Mouse (Mus musculus) midbrain, embryonic 13.5 days (tissue): ENCODE data around the gene Ptprt. TPM values are rescaled to one million over a fixed set of nuclear protein-coding genes. Genes with fewer than 3 reads are reported as not detected.

ENCODE experiments used
- ATAC-seq: fragments of 200-750 bp; cut with Nextera tagmentation; 2 replicates; pipeline ENCODE4 v1.8.0; 2017; ENCODE audit warnings: mild to moderate bottlenecking, moderate TSS enrichment, moderate library complexity
- H3K27ac ChIP-seq: fragments of 300-500 bp; sonication (generic); 2 replicates; pipeline ENCODE4 v1.5.1; 2015; ENCODE audit warnings: inconsistent platforms, mild to moderate bottlenecking, moderate library complexity
- H3K27me3 ChIP-seq: fragments of 300-500 bp; sonication (generic); 2 replicates; pipeline ENCODE4 v1.6.1; 2015; ENCODE audit warnings: mild to moderate bottlenecking, inconsistent platforms
- H3K36me3 ChIP-seq: fragments of 300-500 bp; sonication (generic); 2 replicates; pipeline ENCODE4 v1.6.1; 2015; ENCODE audit warnings: mild to moderate bottlenecking, inconsistent platforms
- H3K4me1 ChIP-seq: fragments of 300-500 bp; sonication (generic); replicated peaks from 2 replicates; pipeline ENCODE4 v1.6.1; 2015; ENCODE audit warnings: inconsistent platforms
- H3K4me2 ChIP-seq: fragments of 300-500 bp; sonication (generic); replicated peaks from 2 replicates; pipeline ENCODE4 v1.6.1; 2015; ENCODE audit warnings: moderate library complexity, mild to moderate bottlenecking, inconsistent platforms
- H3K4me3 ChIP-seq: fragments of 300-500 bp; sonication (generic); replicated peaks from 2 replicates; pipeline ENCODE4 v1.5.1; 2015; ENCODE audit warnings: mild to moderate bottlenecking, inconsistent platforms
- H3K9ac ChIP-seq: fragments of 300-500 bp; sonication (generic); replicated peaks from 2 replicates; pipeline ENCODE4 v1.6.1; 2015; ENCODE audit warnings: mild to moderate bottlenecking, inconsistent platforms
- H3K9me3 ChIP-seq: fragments of 300-500 bp; sonication (generic); 2 replicates; pipeline ENCODE4 v1.6.1; 2016; ENCODE audit warnings: mild to moderate bottlenecking, inconsistent platforms
- WGBS: fragments of 180-500 bp; shearing (Covaris S2); methylation state at CpG from one replicate; pipeline ENCODE4 v1.1.7; 2015; 5-methylcytosine and 5-hydroxymethylcytosine counted together
- polyA plus RNA-seq: library from polyadenylated mRNA; unstranded; fragments of >200 nt; fragmentation: Nextera tagmentation; extraction: Ambion mirVana; gene quantifications from 2 replicates; pipeline ENCODE4 v1.2.1, GENCODE M21; 2015

The Ptprt gene
- polyA plus RNA-seq, 1 experiment from 2014 or later = 7.5 TPM

DNA sequence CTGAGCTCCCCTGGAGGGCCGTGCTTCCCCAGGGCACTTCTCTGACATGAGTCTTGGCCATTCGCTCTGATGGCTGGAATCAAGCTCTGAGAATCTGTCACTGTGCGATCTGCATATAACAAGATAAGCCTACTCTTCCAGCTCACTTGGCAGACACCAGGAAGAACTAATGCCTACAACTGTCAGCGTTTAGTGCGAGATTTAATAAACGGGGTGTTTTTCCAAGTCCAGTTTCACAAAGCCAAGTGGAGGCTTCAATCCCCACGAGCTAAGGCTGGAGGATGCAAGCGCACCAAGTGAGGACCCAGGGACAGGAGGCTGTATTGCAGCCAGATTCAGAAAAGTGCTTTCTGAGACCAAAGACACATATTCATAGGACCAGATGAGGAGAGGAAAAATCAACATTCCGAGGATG, 161.4 kb downstream of the Ptprt start:
- Histone ChIP-seq H3K9ac (no peak overlapping the region), H3K27ac (no peak overlapping the region)
- 89% methylated on average over 9 of the region's 9 CpGs for WGBS

DNA sequence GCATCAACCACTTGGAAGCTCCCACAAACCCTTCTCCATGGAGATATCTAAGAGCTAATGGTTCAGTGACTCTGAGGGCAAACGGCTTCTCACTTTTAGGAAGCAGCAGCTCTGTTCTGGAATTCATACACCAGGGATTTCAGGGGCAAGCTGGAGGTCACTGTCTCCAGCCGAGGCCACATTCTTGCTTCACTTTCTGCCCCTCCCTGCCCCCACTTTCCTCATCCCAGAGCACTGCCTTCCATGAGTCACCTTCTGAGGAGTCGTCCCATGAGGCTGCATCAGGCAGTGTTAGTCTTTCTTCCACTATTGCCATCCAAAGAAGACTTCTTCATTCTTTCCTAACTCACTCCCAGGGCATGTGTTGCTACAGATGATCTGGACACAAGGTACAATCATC, 162.8 kb downstream of the Ptprt start:
- no peak overlapping the region for H3K4me2 ChIP-seq
- H3K27ac ChIP-seq = no peak overlapping the region
- H3K9me3 ChIP-seq = no peaks in the 10 kb centered on the region
- H3K27me3 ChIP-seq = no peaks in the 10 kb centered on the region
- H3K9ac ChIP-seq = no peak overlapping the region
- 55% methylated on average over 3 of the region's 3 CpGs for WGBS
- H3K36me3 ChIP-seq = no peaks in the 10 kb centered on the region
- H3K4me3 ChIP-seq = no peak overlapping the region
- no peak for ATAC-seq
- H3K4me1 ChIP-seq = no peaks in the 10 kb centered on the region

More for the DNA sequence above, 161.4 kb downstream of the Ptprt start:
- Histone ChIP-seq H3K4me3 (no peak overlapping the region), H3K36me3 (no peaks in the 10 kb centered on the region), H3K27me3 (no peaks in the 10 kb centered on the region), H3K9me3 (no peaks in the 10 kb centered on the region), H3K4me2 (no peak overlapping the region), H3K4me1 (no peaks in the 10 kb centered on the region)
- no peak for ATAC-seq

DNA sequence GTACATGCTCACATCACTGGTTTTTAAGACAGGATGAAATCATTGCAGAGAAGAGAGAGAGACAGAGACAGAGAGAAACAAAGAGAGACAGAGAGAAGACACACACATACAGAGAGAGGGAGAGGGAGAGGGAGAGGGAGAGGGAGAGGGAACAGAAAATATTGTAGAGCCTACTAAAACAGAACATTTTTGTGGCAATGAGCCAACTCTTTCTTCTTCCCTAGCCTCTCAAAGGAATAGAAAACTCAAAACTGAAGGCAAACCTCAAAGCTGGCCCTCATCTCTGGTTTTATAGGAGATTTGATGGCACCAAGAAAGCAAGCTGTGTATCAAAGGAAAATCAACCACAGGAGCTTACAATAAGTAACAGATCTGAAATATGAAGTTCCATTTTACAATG, 176.9 kb downstream of the Ptprt start:
- H3K4me2 ChIP-seq = no peak overlapping the region
- no peak for ATAC-seq
- H3K9ac ChIP-seq = no peak overlapping the region
- H3K4me1 ChIP-seq = no peaks in the 10 kb centered on the region
- no peaks in the 10 kb centered on the region for H3K36me3 ChIP-seq
- H3K9me3 ChIP-seq = no peaks in the 10 kb centered on the region
- H3K27ac ChIP-seq = no peak overlapping the region
- H3K27me3 ChIP-seq = no peaks in the 10 kb centered on the region
- H3K4me3 ChIP-seq = no peak overlapping the region

DNA sequence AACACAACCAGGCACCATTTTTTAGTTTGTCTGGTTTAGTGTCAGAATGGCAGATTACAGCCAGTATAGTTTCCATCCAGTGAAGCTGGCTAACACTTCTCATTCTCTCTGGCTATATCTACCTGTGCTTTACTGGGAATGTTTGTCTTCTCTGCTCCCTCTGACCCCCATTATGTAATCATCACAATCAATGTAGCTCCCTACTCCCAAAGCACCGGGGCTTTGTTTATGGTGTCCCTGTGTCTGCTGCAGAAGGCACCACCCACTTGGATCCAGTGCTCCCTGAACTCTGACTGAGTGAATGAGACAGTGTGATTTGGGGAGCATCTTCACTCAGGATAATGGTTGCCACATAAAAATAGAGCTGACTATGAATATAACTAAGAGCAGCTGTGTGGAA, 217.8 kb downstream of the Ptprt start:
- no peak overlapping the region for H3K27ac ChIP-seq
- no peak overlapping the region for H3K9ac ChIP-seq
- H3K4me2 ChIP-seq = no peak overlapping the region
- no peaks in the 10 kb centered on the region for H3K36me3 ChIP-seq
- ATAC-seq = no peak
- no peaks in the 10 kb centered on the region for H3K9me3 ChIP-seq
- H3K4me3 ChIP-seq = no peak overlapping the region
- H3K4me1 ChIP-seq = no peaks in the 10 kb centered on the region
- 89% methylated on average over 1 of the region's 1 CpGs for WGBS
- no peaks in the 10 kb centered on the region for H3K27me3 ChIP-seq

DNA sequence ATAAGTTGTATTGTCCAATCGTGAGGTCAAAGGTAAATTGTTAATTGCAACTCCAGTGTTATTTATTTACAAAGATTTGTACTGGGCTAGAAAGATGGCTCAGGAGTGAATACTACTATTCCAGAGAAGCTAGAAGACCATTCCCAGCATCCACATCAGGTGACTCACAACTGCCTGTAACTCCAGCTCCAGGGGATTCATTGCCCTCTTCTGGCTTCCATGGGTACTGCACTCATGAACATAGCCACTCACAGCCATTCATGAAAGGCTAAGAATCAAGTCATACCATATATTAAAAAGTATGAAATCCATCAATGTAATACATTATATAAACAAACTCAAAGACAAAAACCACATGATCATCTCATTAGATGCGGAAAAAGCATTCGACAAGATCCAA, 224.3 kb downstream of the Ptprt start:
- WGBS = 92% methylated on average over 3 of the region's 3 CpGs
- H3K9ac ChIP-seq = no peak overlapping the region
- no peak for ATAC-seq
- no peak overlapping the region for H3K4me2 ChIP-seq
- H3K27ac ChIP-seq = no peak overlapping the region
- no peak overlapping the region for H3K4me3 ChIP-seq
- H3K4me1 ChIP-seq = no peaks in the 10 kb centered on the region
- H3K36me3 ChIP-seq = no peaks in the 10 kb centered on the region
- H3K27me3 ChIP-seq = no peaks in the 10 kb centered on the region
- no peaks in the 10 kb centered on the region for H3K9me3 ChIP-seq

DNA sequence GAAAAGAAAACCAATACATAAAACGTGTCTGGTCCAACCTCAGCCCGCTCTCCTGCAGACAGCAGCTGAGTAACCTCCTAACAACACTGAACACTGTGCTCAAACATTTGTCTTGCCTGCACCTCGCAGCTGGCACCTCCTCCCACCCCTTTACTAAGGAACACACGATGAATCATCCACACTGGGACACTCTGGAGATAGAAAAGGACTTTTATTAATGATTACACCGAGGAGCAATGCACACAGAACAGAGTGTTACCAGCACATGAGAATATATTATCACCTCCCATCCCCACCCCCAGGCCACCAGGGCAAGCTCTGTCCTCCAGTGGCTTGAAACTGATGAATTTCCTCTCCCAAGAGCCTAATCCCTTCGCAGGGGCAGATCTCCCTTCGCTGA, 230.8 kb downstream of the Ptprt start:
- Histone ChIP-seq H3K27ac (no peak overlapping the region), H3K36me3 (no peaks in the 10 kb centered on the region), H3K4me3 (no peak overlapping the region), H3K4me1 (no peaks in the 10 kb centered on the region), H3K27me3 (no peaks in the 10 kb centered on the region), H3K4me2 (no peak overlapping the region), H3K9ac (no peak overlapping the region), H3K9me3 (no peaks in the 10 kb centered on the region)
- ATAC-seq = no peak
- 80% methylated on average over 7 of the region's 7 CpGs for WGBS

DNA sequence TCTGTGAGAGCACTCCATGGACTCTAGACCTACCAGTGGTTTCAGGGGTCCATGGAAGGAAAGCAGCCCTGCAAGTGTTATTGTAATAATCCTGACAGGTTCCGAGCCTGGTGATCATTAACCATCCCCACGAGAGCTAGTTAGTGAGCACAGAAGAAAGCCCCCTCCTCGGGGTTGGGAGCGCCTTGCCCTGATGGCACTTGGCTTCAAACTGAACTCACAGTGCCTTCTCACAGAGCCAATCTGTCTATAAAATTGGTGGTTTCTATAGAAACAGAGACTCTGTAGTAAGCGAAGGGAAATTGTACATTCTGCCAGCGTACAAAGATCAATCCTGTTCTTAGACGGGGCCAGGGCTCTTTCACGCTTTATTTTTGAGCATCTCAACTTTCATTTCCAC, 234.8 kb downstream of the Ptprt start:
- no peaks in the 10 kb centered on the region for H3K9me3 ChIP-seq
- H3K4me2 ChIP-seq = no peak overlapping the region
- H3K27me3 ChIP-seq = no peaks in the 10 kb centered on the region
- WGBS = 75% methylated on average over 8 of the region's 8 CpGs
- H3K9ac ChIP-seq = no peak overlapping the region
- no peaks in the 10 kb centered on the region for H3K4me1 ChIP-seq
- no peak overlapping the region for H3K4me3 ChIP-seq
- H3K27ac ChIP-seq = peak overlapping the region; percentile 37; the same call in 1 of the 2 replicates
- ATAC-seq = peak; percentile 76
- H3K36me3 ChIP-seq = no peaks in the 10 kb centered on the region

DNA sequence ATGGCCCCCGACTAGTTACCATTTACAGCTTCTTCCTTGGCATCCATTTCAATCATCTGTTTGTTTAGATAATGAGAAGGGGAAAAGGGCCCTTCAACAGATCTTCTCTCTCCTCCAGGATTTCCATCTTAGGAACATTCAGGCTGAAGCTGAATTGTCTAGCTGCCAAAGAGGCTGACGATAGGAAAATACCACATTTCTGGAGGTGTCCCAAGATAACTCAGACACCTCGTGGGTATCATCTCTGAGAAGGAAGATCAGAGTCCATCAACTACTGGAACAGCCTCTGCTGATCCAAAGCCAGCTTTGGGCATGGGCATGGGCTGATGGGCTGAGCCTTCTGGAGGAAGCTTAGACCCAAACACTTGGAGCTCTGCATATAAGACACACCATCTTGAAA, 242.8 kb downstream of the Ptprt start:
- no peak for ATAC-seq
- no peaks in the 10 kb centered on the region; the same call in none of the 2 replicates for H3K4me1 ChIP-seq
- no peaks in the 10 kb centered on the region for H3K9me3 ChIP-seq
- H3K4me2 ChIP-seq = no peak overlapping the region
- H3K9ac ChIP-seq = no peak overlapping the region
- WGBS = 76% methylated on average over 3 of the region's 3 CpGs
- no peaks in the 10 kb centered on the region for H3K27me3 ChIP-seq
- H3K27ac ChIP-seq = no peak overlapping the region
- H3K36me3 ChIP-seq = no peaks in the 10 kb centered on the region
- no peak overlapping the region for H3K4me3 ChIP-seq

DNA sequence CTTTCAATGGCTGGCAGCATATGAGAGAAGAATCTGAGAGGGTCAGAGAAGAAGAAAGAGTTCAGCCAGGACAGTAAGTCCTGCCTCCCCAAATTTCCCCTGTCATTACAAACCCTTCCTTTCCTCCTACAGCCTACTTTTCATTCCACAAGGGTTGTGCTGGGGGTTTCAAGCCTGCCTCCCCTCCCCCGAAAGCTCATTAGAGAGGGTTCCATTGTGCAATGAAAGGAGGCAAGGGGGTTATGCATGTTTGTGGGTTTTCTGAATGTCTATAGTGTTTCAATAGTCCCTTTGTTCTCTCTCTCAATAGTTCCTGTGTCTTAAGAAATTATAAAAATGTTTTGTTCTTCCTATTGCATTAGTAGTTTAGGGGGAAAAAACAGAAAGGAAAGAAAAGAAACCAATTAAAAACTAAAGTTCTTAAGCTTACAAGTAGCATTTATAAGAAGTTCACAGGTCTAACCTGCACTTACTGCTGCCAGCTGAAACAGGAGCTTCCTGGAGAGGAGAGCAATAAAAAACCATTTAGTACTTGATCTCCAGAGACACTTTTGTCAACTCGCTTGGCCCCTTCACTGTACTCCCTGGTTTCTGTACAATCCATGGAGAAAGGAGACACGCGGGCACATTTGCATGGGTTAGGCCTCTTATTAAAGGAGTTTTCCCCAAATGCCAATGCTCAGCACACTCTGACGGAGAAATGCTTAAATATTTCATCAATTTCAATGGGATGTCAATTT, 247.7 kb downstream of the Ptprt start:
- Histone ChIP-seq H3K9ac (no peak overlapping the region), H3K27me3 (no peaks in the 10 kb centered on the region), H3K4me3 (no peak overlapping the region), H3K4me1 (peaks cover 9% of the 10 kb centered on the region), H3K9me3 (no peaks in the 10 kb centered on the region), H3K36me3 (no peaks in the 10 kb centered on the region), H3K4me2 (no peak overlapping the region), H3K27ac (no peak overlapping the region; the same call in 1 of the 2 replicates)
- 0 out of 2 replicates have a peak, but pooled peaks have one; percentile 48 for ATAC-seq
- WGBS = 37% methylated on average over 5 of the region's 5 CpGs

DNA sequence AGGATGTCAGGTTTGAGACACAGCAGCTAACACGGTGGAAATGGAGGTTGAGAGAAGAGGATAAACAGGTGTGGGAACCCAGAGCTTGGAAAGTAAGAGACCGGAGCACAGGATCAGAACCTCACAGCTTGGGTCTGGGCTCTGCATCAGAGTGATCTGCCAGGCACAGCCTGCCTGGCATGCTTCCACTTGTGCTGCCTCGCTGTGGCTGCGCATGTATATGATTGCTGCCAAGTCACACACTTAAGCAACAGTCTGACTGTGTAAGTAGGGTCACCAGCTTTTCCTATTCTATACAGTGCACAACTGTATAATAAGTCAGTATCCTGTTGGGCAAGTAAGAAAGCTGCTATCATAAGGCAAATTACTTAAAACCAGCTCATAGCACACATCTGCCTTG, 249.9 kb downstream of the Ptprt start:
- Histone ChIP-seq H3K4me3 (no peak overlapping the region), H3K4me2 (no peak overlapping the region), H3K27me3 (no peaks in the 10 kb centered on the region), H3K36me3 (no peaks in the 10 kb centered on the region), H3K27ac (no peak overlapping the region), H3K9ac (no peak overlapping the region), H3K4me1 (peaks cover 9% of the 10 kb centered on the region), H3K9me3 (no peaks in the 10 kb centered on the region)
- ATAC-seq = no peak
- WGBS = 82% methylated on average over 4 of the region's 4 CpGs

DNA sequence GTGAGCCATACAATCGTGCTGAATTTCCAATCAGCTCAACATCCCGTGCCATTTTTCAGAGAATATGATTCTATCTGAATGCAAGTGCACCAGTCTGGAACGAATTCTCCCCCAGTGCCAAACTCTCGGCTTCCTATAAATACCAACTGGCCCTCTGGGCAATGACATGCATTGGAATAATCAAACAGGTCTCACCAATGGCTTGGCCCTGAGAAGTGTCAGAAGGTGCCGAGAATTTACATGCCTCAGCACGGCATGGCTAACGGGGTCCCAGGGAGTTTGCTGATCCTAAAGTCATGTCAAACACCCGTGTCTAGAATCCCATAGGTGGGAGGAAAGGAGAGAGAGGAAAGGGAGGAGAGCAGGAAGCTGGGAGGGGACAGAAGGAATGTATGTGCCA, 251.7 kb downstream of the Ptprt start:
- no peaks in the 10 kb centered on the region for H3K36me3 ChIP-seq
- H3K9ac ChIP-seq = no peak overlapping the region
- WGBS = 78% methylated on average over 8 of the region's 8 CpGs
- no peak overlapping the region for H3K4me2 ChIP-seq
- ATAC-seq = no peak
- peaks cover 9% of the 10 kb centered on the region for H3K4me1 ChIP-seq
- no peaks in the 10 kb centered on the region for H3K9me3 ChIP-seq
- no peak overlapping the region for H3K4me3 ChIP-seq
- no peaks in the 10 kb centered on the region for H3K27me3 ChIP-seq
- H3K27ac ChIP-seq = no peak overlapping the region

DNA sequence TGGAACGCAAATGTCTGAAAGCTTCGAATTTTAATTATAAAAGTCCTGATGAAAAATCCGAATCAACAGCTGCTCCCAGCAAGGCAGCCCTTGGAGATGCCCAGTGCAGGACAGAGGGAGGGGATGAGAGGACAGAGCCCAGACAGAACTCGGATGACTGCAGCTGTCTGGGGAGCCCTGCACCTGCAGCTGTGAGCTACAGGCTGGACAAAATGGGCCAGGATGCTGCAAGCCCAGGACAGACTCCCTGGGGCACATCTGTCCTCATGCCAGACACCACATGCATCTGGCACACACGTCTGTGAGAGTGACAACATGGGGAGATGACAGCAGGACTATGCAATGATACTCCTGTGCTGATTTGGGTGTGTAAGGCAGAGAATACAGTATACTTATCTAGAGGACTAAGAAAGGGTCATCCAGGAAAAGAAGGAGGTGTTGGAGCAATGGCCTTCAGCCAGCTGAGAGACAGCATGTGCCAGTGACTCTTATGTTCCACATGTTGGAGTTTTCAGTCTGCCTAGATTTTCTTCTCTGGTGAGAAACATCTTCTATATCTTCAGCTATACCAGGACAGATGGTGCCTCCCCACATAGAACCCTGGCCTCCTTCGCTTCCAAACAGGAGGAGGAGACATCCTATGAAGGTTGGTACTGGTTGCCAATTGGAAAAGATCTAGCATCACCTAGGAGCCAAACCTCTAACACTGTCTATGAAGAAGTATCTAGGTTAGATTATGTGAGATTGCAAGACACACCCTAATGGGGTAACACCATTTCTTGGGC, 259.4 kb downstream of the Ptprt start:
- Histone ChIP-seq H3K36me3 (no peaks in the 10 kb centered on the region), H3K9me3 (no peaks in the 10 kb centered on the region), H3K4me3 (no peak overlapping the region), H3K27ac (no peak overlapping the region), H3K4me2 (no peak overlapping the region), H3K9ac (no peak overlapping the region), H3K4me1 (0 out of 2 replicates have a peak, but pooled peaks cover 3% of the 10 kb centered on the region), H3K27me3 (no peaks in the 10 kb centered on the region)
- ATAC-seq = no peak
- 57% methylated on average over 6 of the region's 6 CpGs for WGBS
